Mouse (Mus musculus) midbrain, postnatal 0 days (tissue): ENCODE measurements around the gene Prdm8. TPM values are rescaled to one million over a fixed set of nuclear protein-coding genes. Genes with fewer than 3 reads are reported as not detected.
A peak's percentile ranks its signal among the peaks of the same experiment; 100 is the strongest.

Source experiments
- ATAC-seq: fragments of 200-750 bp; cut with Nextera tagmentation; 2 replicates; pipeline ENCODE4 v1.8.0; 2017; ENCODE audit warnings: moderate number of reproducible peaks, mild to moderate bottlenecking, moderate TSS enrichment, moderate library complexity; ENCODE audit not compliant: low FRiP score
- DNase-seq: peaks from one replicate; pipeline ENCODE4 v3.0.0-alpha.2; 2015; ENCODE audit warnings: low spot score
- H3K27ac ChIP-seq: fragments of 300-500 bp; sonication (generic); 2 replicates; pipeline ENCODE4 v1.5.1; 2014; ENCODE audit warnings: low read depth, mild to moderate bottlenecking, low read length, mixed read lengths
- H3K27me3 ChIP-seq: fragments of 300-500 bp; sonication (generic); 2 replicates; pipeline ENCODE4 v1.6.1; 2014; ENCODE audit warnings: low read length, control low read depth, mixed read lengths; ENCODE audit not compliant: insufficient read depth
- H3K36me3 ChIP-seq: fragments of 300-500 bp; sonication (generic); 2 replicates; pipeline ENCODE4 v1.6.1; 2014; ENCODE audit warnings: low read length, control low read depth, mixed read lengths; ENCODE audit not compliant: insufficient read depth
- H3K4me1 ChIP-seq: fragments of 300-500 bp; sonication (generic); 2 replicates; pipeline ENCODE4 v1.6.1; 2014; ENCODE audit warnings: mild to moderate bottlenecking, control low read depth, antibody characterized with exemption, low read length, mixed read lengths; ENCODE audit not compliant: insufficient read depth
- H3K4me2 ChIP-seq: fragments of 300-500 bp; sonication (generic); 2 replicates; pipeline ENCODE4 v1.6.1; 2014; ENCODE audit warnings: low read depth, mild to moderate bottlenecking, low read length, mixed read lengths; ENCODE audit not compliant: poor library complexity, severe bottlenecking
- H3K4me3 ChIP-seq: fragments of 300-500 bp; sonication (generic); 2 replicates; pipeline ENCODE4 v1.5.1; 2014; ENCODE audit warnings: low read depth, mild to moderate bottlenecking, low read length, moderate library complexity
- H3K9ac ChIP-seq: fragments of 300-500 bp; sonication (generic); replicated peaks from 2 replicates; pipeline ENCODE4 v1.6.1; 2014; ENCODE audit warnings: mild to moderate bottlenecking, low read length, moderate library complexity, mixed read lengths; ENCODE audit not compliant: poor library complexity, severe bottlenecking
- H3K9me3 ChIP-seq: fragments of 300-500 bp; sonication (generic); 2 replicates; pipeline ENCODE4 v1.6.1; 2016; ENCODE audit warnings: low read length, control low read depth
- CTCF ChIP-seq: IDR thresholded peaks from 2 replicates; pipeline ENCODE4 v1.5.1; 2016; ENCODE audit warnings: antibody characterized with exemption, mild to moderate bottlenecking
- WGBS: fragments of 180-500 bp; shearing (Covaris S2); extraction: QIAGEN DNeasy Blood & Tissue Kit; methylation state at CpG from one replicate; pipeline ENCODE4 v1.1.7; 2014; 5-methylcytosine and 5-hydroxymethylcytosine counted together
- polyA plus RNA-seq: library from polyadenylated mRNA; unstranded; fragments of >200 nt; fragmentation: Nextera tagmentation; extraction: Ambion mirVana; gene quantifications from 2 replicates; pipeline ENCODE4 v1.2.1, GENCODE M21; 2015
- total RNA-seq: library from RNA; depleted of rRNA; stranded (reverse); fragments of >200 nt; gene quantifications from 2 replicates; pipeline ENCODE4 v1.2.3, GENCODE M21; 2014

Prdm8 gene
- total and polyA plus RNA-seq, 2 experiments from 2014 or later, result 0.62 to 12.8 TPM

DNA sequence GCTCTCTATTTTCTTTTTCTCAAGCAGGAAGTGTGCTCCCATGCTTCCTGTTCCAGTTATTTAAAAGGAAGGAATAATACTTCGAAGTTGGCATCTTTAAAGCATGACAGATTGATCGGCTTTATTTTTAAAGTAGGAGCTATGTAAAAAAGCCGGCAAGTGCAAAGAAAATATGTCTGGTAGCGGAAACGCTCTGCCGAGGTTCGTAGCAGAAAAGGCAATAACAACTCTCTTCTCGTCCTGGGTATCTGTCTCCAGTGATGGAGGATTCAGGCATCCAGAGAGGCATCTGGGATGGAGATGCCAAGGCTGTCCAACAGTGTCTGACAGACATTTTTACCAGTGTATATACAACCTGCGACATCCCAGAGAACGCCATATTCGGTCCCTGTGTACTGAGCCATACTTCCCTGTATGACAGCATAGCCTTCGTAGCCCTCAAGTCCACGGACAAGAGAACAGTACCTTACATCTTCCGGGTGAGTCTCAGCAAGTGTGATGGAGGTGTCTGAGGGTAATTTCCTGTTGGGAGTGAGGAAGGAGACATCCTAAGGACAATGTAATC, 16.1 kb downstream of the Prdm8 start:
- Histone ChIP-seq H3K4me1 (peaks cover 4% of the 10 kb centered on the region; the same call in 1 of the 2 replicates), H3K27ac (no peak overlapping the region), H3K9ac (no peak overlapping the region), H3K27me3 (peaks cover 48% of the 10 kb centered on the region), H3K4me2 (peak overlapping the region; percentile 23), H3K36me3 (no peaks in the 10 kb centered on the region), H3K4me3 (peak overlapping the region; percentile 20), H3K9me3 (no peaks in the 10 kb centered on the region)
- TF ChIP-seq CTCF, result no peak
- ATAC-seq, result no peak
- WGBS, result 9% methylated on average over 14 of the region's 14 CpGs
- DNase-seq, result no peak

DNA sequence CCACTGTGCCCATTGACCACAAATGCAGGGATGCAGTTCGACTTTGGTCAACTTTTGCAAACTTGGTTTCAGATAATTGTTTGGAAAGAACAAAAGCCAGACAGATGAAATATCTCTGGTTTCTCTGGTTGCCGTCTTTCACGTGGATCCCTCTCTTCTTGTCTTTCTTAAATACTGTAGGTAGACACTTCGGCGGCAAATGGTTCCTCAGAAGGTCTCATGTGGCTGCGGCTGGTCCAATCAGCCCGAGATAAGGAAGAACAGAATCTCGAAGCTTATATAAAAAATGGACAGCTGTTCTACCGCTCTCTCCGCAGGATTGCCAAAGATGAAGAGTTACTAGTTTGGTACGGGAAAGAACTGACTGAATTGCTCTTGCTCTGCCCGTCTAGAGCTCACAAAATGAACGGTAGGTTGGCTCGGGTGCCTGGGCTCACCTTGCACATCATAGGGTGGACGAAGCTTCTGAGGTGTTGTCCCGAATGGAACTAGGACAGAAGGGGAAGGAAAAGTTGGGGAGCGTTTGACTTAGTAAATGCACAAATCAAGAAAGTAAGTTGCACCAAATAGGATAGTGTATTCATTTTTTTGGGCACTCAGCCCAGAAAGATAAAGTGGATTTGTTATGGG, 17.4 kb downstream of the Prdm8 start:
- Histone ChIP-seq H3K27me3 (peaks cover 54% of the 10 kb centered on the region), H3K9me3 (no peaks in the 10 kb centered on the region), H3K4me3 (0 out of 2 replicates have a peak overlapping the region, but pooled peaks have one; percentile 1), H3K4me2 (peak overlapping the region; percentile 74; the same call in 1 of the 2 replicates), H3K9ac (no peak overlapping the region), H3K27ac (no peak overlapping the region), H3K36me3 (no peaks in the 10 kb centered on the region), H3K4me1 (peaks cover 4% of the 10 kb centered on the region; the same call in 1 of the 2 replicates)
- ATAC-seq (no peak), DNase-seq (no peak)
- WGBS, result 14% methylated on average over 17 of the region's 17 CpGs
- no peak for TF ChIP-seq CTCF

DNA sequence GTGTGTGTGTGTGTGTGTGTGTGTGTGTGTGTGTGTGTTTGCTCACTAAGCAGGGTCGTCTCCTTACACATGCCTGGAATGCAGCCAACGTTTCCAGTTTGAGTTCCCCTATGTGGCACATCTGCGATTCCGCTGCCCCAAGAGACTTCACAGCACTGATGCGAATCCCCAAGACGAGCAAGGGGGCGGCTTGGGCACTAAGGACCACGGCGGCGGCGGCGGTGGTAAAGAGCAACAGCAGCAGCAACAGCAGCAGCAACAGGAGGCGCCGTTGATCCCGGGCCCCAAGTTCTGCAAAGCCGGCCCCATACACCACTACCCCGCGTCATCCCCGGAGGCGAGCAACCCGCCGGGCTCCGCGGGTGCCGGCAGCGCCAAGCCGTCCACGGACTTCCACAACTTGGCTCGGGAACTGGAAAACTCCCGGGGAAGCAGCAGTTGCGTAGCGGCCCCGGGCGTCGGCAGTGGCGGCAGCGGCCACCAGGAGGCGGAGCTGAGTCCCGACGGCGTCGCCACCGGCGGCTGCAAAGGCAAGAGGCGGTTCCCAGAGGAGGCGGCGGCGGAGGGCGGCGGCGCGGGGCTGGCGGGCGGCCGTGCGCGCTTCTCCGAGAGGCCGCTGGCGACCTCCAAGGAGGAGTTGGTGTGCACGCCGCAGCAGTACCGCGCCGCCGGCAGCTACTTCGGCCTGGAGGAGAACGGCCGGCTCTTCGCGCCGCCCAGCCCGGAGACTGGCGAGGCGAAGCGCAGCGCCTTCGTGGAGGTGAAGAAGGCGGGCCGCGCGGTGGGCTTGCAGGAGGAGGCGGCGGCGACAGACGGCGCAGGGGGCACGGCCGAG, 18.2 kb downstream of the Prdm8 start:
- H3K9ac ChIP-seq, result peak overlapping the region; percentile 29; the same call in 1 of the 2 replicates
- TF ChIP-seq CTCF, result peak; percentile 76
- no peak overlapping the region for H3K27ac ChIP-seq
- peaks cover 4% of the 10 kb centered on the region; the same call in 1 of the 2 replicates for H3K4me1 ChIP-seq
- 1% methylated on average over 70 of the region's 89 CpGs for WGBS
- H3K27me3 ChIP-seq, result peaks cover 58% of the 10 kb centered on the region
- no peaks in the 10 kb centered on the region for H3K9me3 ChIP-seq
- peak overlapping the region; percentile 74 for H3K4me2 ChIP-seq
- peak; percentile 60 for ATAC-seq
- peak; percentile 77 for DNase-seq
- H3K36me3 ChIP-seq, result no peaks in the 10 kb centered on the region
- peak overlapping the region; percentile 47 for H3K4me3 ChIP-seq

DNA sequence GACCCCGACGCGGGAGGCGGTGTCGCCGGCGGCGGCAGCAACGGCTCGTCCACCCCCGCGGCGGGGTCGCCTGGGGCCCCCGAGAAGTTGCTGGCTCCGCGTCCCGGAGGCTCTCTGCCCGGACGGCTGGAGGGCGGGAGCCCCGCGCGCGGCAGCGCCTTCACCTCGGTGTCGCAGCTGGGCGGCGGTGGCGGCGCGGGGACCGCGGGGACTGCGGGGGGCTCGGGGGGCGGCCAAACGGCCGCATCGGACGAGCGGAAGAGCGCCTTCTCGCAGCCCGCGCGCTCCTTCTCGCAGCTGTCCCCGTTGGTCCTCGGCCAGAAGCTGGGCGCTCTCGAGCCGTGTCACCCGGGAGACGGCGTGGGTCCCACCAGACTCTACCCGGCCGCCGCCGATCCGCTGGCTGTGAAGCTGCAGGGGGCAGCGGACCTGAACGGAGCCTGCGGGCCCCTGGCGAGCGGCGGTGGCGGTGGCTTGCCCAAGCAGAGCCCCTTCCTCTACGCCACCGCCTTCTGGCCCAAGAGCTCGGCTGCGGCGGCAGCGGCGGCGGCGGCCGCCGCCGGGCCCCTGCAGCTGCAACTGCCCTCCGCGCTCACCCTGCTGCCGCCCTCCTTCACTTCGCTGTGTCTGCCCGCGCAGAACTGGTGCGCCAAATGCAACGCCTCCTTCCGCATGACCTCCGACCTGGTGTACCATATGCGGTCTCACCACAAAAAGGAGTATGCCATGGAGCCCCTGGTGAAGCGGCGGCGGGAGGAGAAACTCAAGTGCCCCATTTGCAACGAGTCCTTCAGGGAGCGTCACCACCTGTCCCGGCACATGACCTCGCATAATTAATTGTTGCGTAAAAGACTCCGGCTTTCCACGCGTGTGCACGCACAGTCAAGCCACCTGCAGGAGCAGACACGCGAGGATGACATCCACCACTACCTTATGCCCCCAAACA, 19.1 kb downstream of the Prdm8 start:
- no peaks in the 10 kb centered on the region for H3K36me3 ChIP-seq
- 2% methylated on average over 48 of the region's 106 CpGs for WGBS
- H3K27me3 ChIP-seq, result peaks cover 61% of the 10 kb centered on the region
- DNase-seq, result no peak
- peak overlapping the region; percentile 74 for H3K4me2 ChIP-seq
- no peaks in the 10 kb centered on the region for H3K9me3 ChIP-seq
- H3K4me1 ChIP-seq, result no peaks in the 10 kb centered on the region; the same call in 1 of the 2 replicates
- ATAC-seq, result peak; percentile 62; the same call in 1 of the 2 replicates
- H3K9ac ChIP-seq, result peak overlapping the region; percentile 29; the same call in 1 of the 2 replicates
- H3K27ac ChIP-seq, result no peak overlapping the region
- TF ChIP-seq CTCF, result no peak
- peak overlapping the region; percentile 47 for H3K4me3 ChIP-seq
